Comparison of ENCODE assay signal across 8 mouse cellular contexts in genomic region chr16:8737666-8738541, GRCm38 (mm10). TPM values are rescaled to one million over a fixed set of nuclear protein-coding genes. Genes with fewer than 3 reads are reported as not detected.
A peak's percentile ranks its signal among the peaks of the same experiment; 100 is the strongest.
DNase-seq lines count a peak whose midpoint lies in the region; ATAC-seq and TF ChIP-seq lines count a peak whose summit lies in the region.

No protein-coding gene starts in this region.

- ATAC-seq in inflammation-experienced regulatory T-cells, adult 6 months: peak; percentile 23
- ATAC-seq in lung, embryonic 14.5 days (ENCODE audit: insufficient read depth): peak; percentile 22

- WGBS in lung, embryonic 14.5 days: 0% methylated on average over 82 of the region's 110 CpGs

- peak overlapping the region; percentile 88 for H3K27ac ChIP-seq in lung, embryonic 14.5 days (ENCODE audit: low read depth)

- H3K4me1 ChIP-seq in lung, embryonic 14.5 days (ENCODE audit: insufficient read depth): 0 out of 2 replicates have a peak, but pooled peaks cover 5% of the 10 kb centered on the region

- H3K4me3 ChIP-seq in lung, embryonic 14.5 days (ENCODE audit: low read depth, low read length): peak overlapping the region; percentile 99

- H3K27me3 ChIP-seq in lung, embryonic 14.5 days (ENCODE audit: insufficient read depth, low read length): no peaks in the 10 kb centered on the region

- H3K4me2 ChIP-seq in lung, embryonic 14.5 days: peak overlapping the region; percentile 99

- H3K36me3 ChIP-seq in lung, embryonic 14.5 days (ENCODE audit: insufficient read depth): no peaks in the 10 kb centered on the region

- no peak for TF ChIP-seq CTCF in lung, embryonic 14.5 days (IDR thresholded peaks at IDR 0.05; ENCODE audit: low read depth)

- peak; percentile 18 for DNase-seq in ovary, postnatal 10 days (ENCODE audit: low spot score)
- no peak for DNase-seq in ovary, adult 18-20 months (ENCODE audit: low spot score)
- peak; percentile 29 to 55 for DNase-seq in cerebellum, adult 18-20 months
- peak; percentile 6 to 9 for DNase-seq in gastrocnemius, adult 8-10 months (ENCODE audit: low spot score in 2 of 2)
- DNase-seq in lung, embryonic 14.5 days: peak; percentile 56
- DNase-seq in retina, postnatal 1 day: peak; percentile 62
- no peak for DNase-seq in c-Kit-positive CD71-positive TER-119-positive erythroid progenitor cells, embryonic 14.5 days (ENCODE audit: low spot score)

- no peaks in the 10 kb centered on the region for H3K9me3 ChIP-seq in lung, embryonic 14.5 days (ENCODE audit: low read depth, low read length)

- peak overlapping the region; percentile 96 for H3K9ac ChIP-seq in lung, embryonic 14.5 days

RNA-seq across cellular contexts. Expression of gene Usp7, which starts 54.2 kb away (rescaled TPM):
- total RNA-seq in gastrocnemius, adult 8-10 months (2022): 10 to 100 TPM; 51.1 to 62.5 (median 60.0) TPM
- 10 to 100 TPM; 27.3 to 48.2 (median 47.7) TPM for polyA plus RNA-seq in inflammation-experienced regulatory T-cells, adult 6 months (2017; shearing (Covaris generic))
- polyA plus RNA-seq in lung, embryonic 14.5 days (2014; fragmentation: Nextera tagmentation; extraction: Ambion mirVana): 43.5 and 49.8 TPM in 2 replicates

RNA-seq across cellular contexts. Expression of gene Gm5767, which starts 57.3 kb away (rescaled TPM):
- not detected for total RNA-seq in gastrocnemius, adult 8-10 months (2022)
- polyA plus RNA-seq in inflammation-experienced regulatory T-cells, adult 6 months (2017; shearing (Covaris generic)): not detected
- not detected in 2 replicates for polyA plus RNA-seq in lung, embryonic 14.5 days (2014; fragmentation: Nextera tagmentation; extraction: Ambion mirVana)

Comparison
In these comparisons a context has a peak if more than half of its experiments do, and no peak if none do; other contexts are left out.
1. DNase-seq: peak in ovary, postnatal 10 days (single experiment), cerebellum, adult 18-20 months (2 of 2), gastrocnemius, adult 8-10 months (2 of 2), lung, embryonic 14.5 days (single experiment) and retina, postnatal 1 day (single experiment); none in ovary, adult 18-20 months (single experiment) and c-Kit-positive CD71-positive TER-119-positive erythroid progenitor cells, embryonic 14.5 days (single experiment).